Mouse (Mus musculus): ENCODE measurements around the gene Clcf1. TPM values are rescaled to one million over a fixed set of nuclear protein-coding genes. Genes with fewer than 3 reads are reported as not detected.

Clcf1 gene
- polyA plus RNA-seq, 1 experiment, result 5.0 TPM

- Histone ChIP-seq H3K27ac (ENCODE audit: insufficient read depth, low read length) (no peak overlapping the region), H3K4me3 (replicated peaks; ENCODE audit: insufficient read depth, low read depth, low read length) (no peak overlapping the region), H3K27me3 (ENCODE audit: control insufficient read depth, insufficient read depth, low read length) (no peaks in the 10 kb centered on the region), H3K4me1 (ENCODE audit: control insufficient read depth, insufficient read depth, low read length) (peaks cover 12% of the 10 kb centered on the region)
- no peak for TF ChIP-seq CTCF (IDR thresholded peaks at IDR 0.05; ENCODE audit: borderline replicate concordance, insufficient read depth, low read depth, low read length)
- no peak for TF ChIP-seq POLR2A (IDR thresholded peaks at IDR 0.05; ENCODE audit: borderline replicate concordance, insufficient read depth, low read length)
- WGBS, result 51% methylated on average over 14 of the region's 14 CpGs
- DNase-seq, result no peak
These were observed 7.1 kb downstream of the Clcf1 start for GRCm38 (mm10) chr19:4220957-4221743.

GRCm38 (mm10) chr19:4222165-4222564 is 8.1 kb downstream of the Clcf1 start:
- DNase-seq, result no peak
- Histone ChIP-seq H3K4me1 (ENCODE audit: control insufficient read depth, insufficient read depth, low read length) (peaks cover 12% of the 10 kb centered on the region), H3K4me3 (replicated peaks; ENCODE audit: insufficient read depth, low read depth, low read length) (no peak overlapping the region), H3K27me3 (ENCODE audit: control insufficient read depth, insufficient read depth, low read length) (no peaks in the 10 kb centered on the region), H3K27ac (ENCODE audit: insufficient read depth, low read length) (no peak overlapping the region)
- WGBS, result 62% methylated on average over 11 of the region's 11 CpGs
- no peak for TF ChIP-seq POLR2A (IDR thresholded peaks at IDR 0.05; ENCODE audit: borderline replicate concordance, insufficient read depth, low read length)

- Histone ChIP-seq H3K27me3 (ENCODE audit: control insufficient read depth, insufficient read depth, low read length) (no peaks in the 10 kb centered on the region), H3K27ac (ENCODE audit: insufficient read depth, low read length) (no peak overlapping the region), H3K4me1 (ENCODE audit: control insufficient read depth, insufficient read depth, low read length) (no peaks in the 10 kb centered on the region), H3K4me3 (replicated peaks; ENCODE audit: insufficient read depth, low read depth, low read length) (no peak overlapping the region)
- 86% methylated on average over 7 of the region's 7 CpGs for WGBS
- DNase-seq, result no peak
- TF ChIP-seq POLR2A (IDR thresholded peaks at IDR 0.05; ENCODE audit: borderline replicate concordance, insufficient read depth, low read length), result no peak
- TF ChIP-seq CTCF (IDR thresholded peaks at IDR 0.05; ENCODE audit: borderline replicate concordance, insufficient read depth, low read depth, low read length), result no peak
These were observed 12.7 kb downstream of the Clcf1 start for GRCm38 (mm10) chr19:4226779-4227178.

GRCm38 (mm10) chr19:4227446-4227845 is 13.4 kb downstream of the Clcf1 start:
- Histone ChIP-seq H3K4me3 (replicated peaks; ENCODE audit: insufficient read depth, low read depth, low read length) (no peak overlapping the region), H3K4me1 (ENCODE audit: control insufficient read depth, insufficient read depth, low read length) (no peaks in the 10 kb centered on the region), H3K27me3 (ENCODE audit: control insufficient read depth, insufficient read depth, low read length) (no peaks in the 10 kb centered on the region), H3K27ac (ENCODE audit: insufficient read depth, low read length) (no peak overlapping the region)
- no peak for DNase-seq
- 83% methylated on average over 5 of the region's 5 CpGs for WGBS
- TF ChIP-seq POLR2A (IDR thresholded peaks at IDR 0.05; ENCODE audit: borderline replicate concordance, insufficient read depth, low read length) (no peak), CTCF (IDR thresholded peaks at IDR 0.05; ENCODE audit: borderline replicate concordance, insufficient read depth, low read depth, low read length) (no peak)

GRCm38 (mm10) chr19:4227894-4228678 is 14.0 kb downstream of the Clcf1 start:
- DNase-seq, result peak; percentile 72 to 79
- TF ChIP-seq POLR2A (IDR thresholded peaks at IDR 0.05; ENCODE audit: borderline replicate concordance, insufficient read depth, low read length) (no peak), CTCF (IDR thresholded peaks at IDR 0.05; ENCODE audit: borderline replicate concordance, insufficient read depth, low read depth, low read length) (peak; percentile 92)
- Histone ChIP-seq H3K4me3 (replicated peaks; ENCODE audit: insufficient read depth, low read depth, low read length) (no peak overlapping the region), H3K4me1 (ENCODE audit: control insufficient read depth, insufficient read depth, low read length) (no peaks in the 10 kb centered on the region), H3K27ac (ENCODE audit: insufficient read depth, low read length) (no peak overlapping the region), H3K27me3 (ENCODE audit: control insufficient read depth, insufficient read depth, low read length) (no peaks in the 10 kb centered on the region)
- WGBS, result 20% methylated on average over 8 of the region's 8 CpGs

- TF ChIP-seq POLR2A (IDR thresholded peaks at IDR 0.05; ENCODE audit: borderline replicate concordance, insufficient read depth, low read length), result no peak
- no peak for TF ChIP-seq CTCF (IDR thresholded peaks at IDR 0.05; ENCODE audit: borderline replicate concordance, insufficient read depth, low read depth, low read length)
These were observed 14.9 kb downstream of the Clcf1 start for GRCm38 (mm10) chr19:4228891-4229290.

GRCm38 (mm10) chr19:4229451-4230076 is 15.5 kb downstream of the Clcf1 start:
- Histone ChIP-seq H3K4me3 (replicated peaks; ENCODE audit: insufficient read depth, low read depth, low read length) (no peak overlapping the region), H3K4me1 (ENCODE audit: control insufficient read depth, insufficient read depth, low read length) (no peaks in the 10 kb centered on the region), H3K27me3 (ENCODE audit: control insufficient read depth, insufficient read depth, low read length) (no peaks in the 10 kb centered on the region), H3K27ac (ENCODE audit: insufficient read depth, low read length) (no peak overlapping the region)
- DNase-seq, result no peak
- TF ChIP-seq CTCF (IDR thresholded peaks at IDR 0.05; ENCODE audit: borderline replicate concordance, insufficient read depth, low read depth, low read length) (no peak), POLR2A (IDR thresholded peaks at IDR 0.05; ENCODE audit: borderline replicate concordance, insufficient read depth, low read length) (no peak)
- 55% methylated on average over 9 of the region's 9 CpGs for WGBS

More at GRCm38 (mm10) chr19:4228891-4229290, 14.9 kb downstream of the Clcf1 start:
- Histone ChIP-seq H3K4me3 (replicated peaks; ENCODE audit: insufficient read depth, low read depth, low read length) (no peak overlapping the region), H3K27me3 (ENCODE audit: control insufficient read depth, insufficient read depth, low read length) (no peaks in the 10 kb centered on the region), H3K4me1 (ENCODE audit: control insufficient read depth, insufficient read depth, low read length) (no peaks in the 10 kb centered on the region), H3K27ac (ENCODE audit: insufficient read depth, low read length) (no peak overlapping the region)
- WGBS, result 86% methylated on average over 4 of the region's 4 CpGs
- no peak for DNase-seq
